Comparison of ENCODE assay signal across 14 mouse cellular contexts in genomic region chr2:137079721-137080320, GRCm38 (mm10). TPM values are rescaled to one million over a fixed set of nuclear protein-coding genes. Genes with fewer than 3 reads are reported as not detected.
DNase-seq lines count a peak whose midpoint lies in the region; ATAC-seq and TF ChIP-seq lines count a peak whose summit lies in the region.
"Had no signal": no experiment of that assay in that cellular context is flagged by ENCODE, and none has a peak within 500 bp of the region (broad histone marks: within the 10 kb centered on the region; RNA-seq: fewer than 3 reads in every experiment).

No protein-coding gene starts in this region.

- peak; percentile 33 for DNase-seq in forebrain, embryonic 14.5 days (ENCODE audit: low spot score)
- DNase-seq in forebrain, postnatal 0 days = no peak
- no peak for DNase-seq in limb, embryonic 10.5 days (ENCODE audit: low spot score)
- peak; percentile 40 for DNase-seq in kidney, adult 18-20 months
- DNase-seq in cerebellum, adult 11 months = no peak
- no peak for DNase-seq in left cerebral cortex, postnatal 36 days (ENCODE audit: low spot score in 2 of 2)
- DNase-seq: gastrocnemius, postnatal 36 days; right cerebral cortex, postnatal 14 days had no signal

- H3K4me2 ChIP-seq in forebrain, embryonic 14.5 days (ENCODE audit: low read length) = no peak overlapping the region
- H3K4me2 ChIP-seq in forebrain, postnatal 0 days (ENCODE audit: low read depth) = no peak overlapping the region
- no peak overlapping the region for H3K4me2 ChIP-seq in limb, embryonic 12.5 days
- no peak overlapping the region for H3K4me2 ChIP-seq in limb, embryonic 15.5 days
- H3K4me2 ChIP-seq: midbrain, embryonic 12.5 days; neural tube, embryonic 12.5 days had no signal

- no peak overlapping the region for H3K4me3 ChIP-seq in forebrain, embryonic 14.5 days (ENCODE audit: low read depth, low read length)
- H3K4me3 ChIP-seq in forebrain, postnatal 0 days (ENCODE audit: low read depth, low read length) = no peak overlapping the region
- no peak overlapping the region for H3K4me3 ChIP-seq in limb, embryonic 12.5 days (replicated peaks)
- no peak overlapping the region for H3K4me3 ChIP-seq in limb, embryonic 10.5 days
- H3K4me3 ChIP-seq in limb, embryonic 15.5 days = no peak overlapping the region
- H3K4me3 ChIP-seq: left cerebral cortex, adult 2 months; midbrain, embryonic 12.5 days; neural tube, embryonic 12.5 days had no signal

- no peaks in the 10 kb centered on the region for H3K9me3 ChIP-seq in forebrain, embryonic 14.5 days (replicated peaks; ENCODE audit: control insufficient read depth, low read length)
- no peaks in the 10 kb centered on the region for H3K9me3 ChIP-seq in forebrain, postnatal 0 days (ENCODE audit: low read length)
- no peaks in the 10 kb centered on the region for H3K9me3 ChIP-seq in limb, embryonic 12.5 days
- no peaks in the 10 kb centered on the region for H3K9me3 ChIP-seq in limb, embryonic 10.5 days (replicated peaks)
- H3K9me3 ChIP-seq in limb, embryonic 15.5 days = no peaks in the 10 kb centered on the region
- H3K9me3 ChIP-seq: midbrain, embryonic 12.5 days; neural tube, embryonic 12.5 days had no signal

- H3K27me3 ChIP-seq in forebrain, embryonic 14.5 days (replicated peaks; ENCODE audit: control insufficient read depth, insufficient read depth, low read length) = no peaks in the 10 kb centered on the region
- H3K27me3 ChIP-seq in forebrain, postnatal 0 days (ENCODE audit: insufficient read depth, low read length) = no peaks in the 10 kb centered on the region
- 0 out of 2 replicates have a peak, but pooled peaks cover 3% of the 10 kb centered on the region for H3K27me3 ChIP-seq in limb, embryonic 12.5 days
- H3K27me3 ChIP-seq in limb, embryonic 10.5 days (ENCODE audit: low read depth, poor library complexity, severe bottlenecking) = 0 out of 2 replicates have a peak, but pooled peaks cover 3% of the 10 kb centered on the region
- no peaks in the 10 kb centered on the region for H3K27me3 ChIP-seq in limb, embryonic 15.5 days
- H3K27me3 ChIP-seq: midbrain, embryonic 12.5 days; neural tube, embryonic 12.5 days had no signal

- 23% methylated on average over 10 of the region's 10 CpGs for WGBS in forebrain, embryonic 14.5 days
- 23% methylated on average over 10 of the region's 10 CpGs for WGBS in forebrain, postnatal 0 days
- WGBS in limb, embryonic 12.5 days = 25% methylated on average over 10 of the region's 10 CpGs
- 33% methylated on average over 10 of the region's 10 CpGs for WGBS in limb, embryonic 10.5 days
- WGBS in limb, embryonic 15.5 days = 21% methylated on average over 10 of the region's 10 CpGs

- no peak for ATAC-seq in forebrain, embryonic 14.5 days
- no peak for ATAC-seq in forebrain, postnatal 0 days
- no peak for ATAC-seq in limb, embryonic 12.5 days (ENCODE audit: insufficient number of reproducible peaks, insufficient read depth, low FRiP score, low TSS enrichment, low read depth)
- ATAC-seq in limb, embryonic 15.5 days (ENCODE audit: insufficient number of reproducible peaks, low FRiP score, low TSS enrichment, low read depth) = 0 out of 2 replicates have a peak, but pooled peaks have one; percentile 27

- peaks cover 8% of the 10 kb centered on the region; the same call in 1 of the 2 replicates for H3K4me1 ChIP-seq in forebrain, embryonic 14.5 days (ENCODE audit: control insufficient read depth, insufficient read depth, low read length)
- H3K4me1 ChIP-seq in forebrain, postnatal 0 days (ENCODE audit: insufficient read depth) = no peaks in the 10 kb centered on the region
- H3K4me1 ChIP-seq in limb, embryonic 12.5 days (replicated peaks) = peaks cover 28% of the 10 kb centered on the region
- peaks cover 24% of the 10 kb centered on the region for H3K4me1 ChIP-seq in limb, embryonic 10.5 days
- H3K4me1 ChIP-seq in limb, embryonic 15.5 days = peaks cover 17% of the 10 kb centered on the region

- H3K27ac ChIP-seq in forebrain, embryonic 14.5 days (ENCODE audit: low read depth, low read length) = no peak overlapping the region
- no peak overlapping the region for H3K27ac ChIP-seq in forebrain, postnatal 0 days (ENCODE audit: low read depth, low read length)
- 0 out of 2 replicates have a peak overlapping the region, but pooled peaks have one; percentile 23 for H3K27ac ChIP-seq in limb, embryonic 12.5 days
- H3K27ac ChIP-seq in limb, embryonic 10.5 days = no peak overlapping the region
- no peak overlapping the region for H3K27ac ChIP-seq in limb, embryonic 15.5 days
- H3K27ac ChIP-seq: left cerebral cortex, adult 2 months; midbrain, embryonic 12.5 days; neural tube, embryonic 12.5 days had no signal

- no peak overlapping the region for H3K9ac ChIP-seq in forebrain, embryonic 14.5 days (ENCODE audit: low read length)
- no peak overlapping the region for H3K9ac ChIP-seq in forebrain, postnatal 0 days
- H3K9ac ChIP-seq in limb, embryonic 12.5 days (replicated peaks) = no peak overlapping the region
- no peak overlapping the region for H3K9ac ChIP-seq in limb, embryonic 15.5 days
- H3K9ac ChIP-seq: midbrain, embryonic 12.5 days; neural tube, embryonic 12.5 days had no signal

- TF ChIP-seq CTCF in forebrain, postnatal 0 days (IDR thresholded peaks at IDR 0.05; ENCODE audit: low read depth) = no peak

- intact Hi-C loops in left cerebral cortex, postnatal 36 days (cut with DNase I) = no loop called here

- peaks cover 16% of the 10 kb centered on the region; the same call in 1 of the 2 replicates for H3K36me3 ChIP-seq in forebrain, embryonic 14.5 days (ENCODE audit: control insufficient read depth, insufficient read depth, low read length)
- H3K36me3 ChIP-seq in forebrain, postnatal 0 days (ENCODE audit: insufficient read depth) = peaks cover 4% of the 10 kb centered on the region; the same call in 1 of the 2 replicates
- peaks cover 30% of the 10 kb centered on the region for H3K36me3 ChIP-seq in limb, embryonic 12.5 days
- H3K36me3 ChIP-seq in limb, embryonic 10.5 days = peaks cover 24% of the 10 kb centered on the region
- peaks cover 24% of the 10 kb centered on the region for H3K36me3 ChIP-seq in limb, embryonic 15.5 days

RNA-seq across cellular contexts. Expression of gene Jag1, which starts 36.6 kb away (rescaled TPM):
- 6.5 and 8.8 TPM in 2 replicates for polyA plus RNA-seq in forebrain, embryonic 14.5 days (2014; fragmentation: Nextera tagmentation; extraction: Ambion mirVana)
- 4.9 and 10.3 TPM in 2 replicates for total RNA-seq in forebrain, postnatal 0 days (2014; rRNA removed)
- polyA plus RNA-seq in forebrain, postnatal 0 days (2015; fragmentation: Nextera tagmentation; extraction: Ambion mirVana) = 2.7 and 4.1 TPM in 2 replicates
- 23.3 and 26.5 TPM in 2 replicates for polyA plus RNA-seq in limb, embryonic 12.5 days (2016; fragmentation: Nextera tagmentation; extraction: Ambion mirVana)
- polyA plus RNA-seq in limb, embryonic 10.5 days (2016; fragmentation: Nextera tagmentation; extraction: Ambion mirVana) = 7.6 and 14.7 TPM in 2 replicates
- polyA plus RNA-seq in limb, embryonic 15.5 days (2015; fragmentation: Nextera tagmentation; extraction: Ambion mirVana) = 28.9 and 35.2 TPM in 2 replicates
- total RNA-seq in left cerebral cortex, postnatal 36 days (2021) = 1 to 10 TPM; 5.3 to 5.8 TPM
- total RNA-seq: common myeloid progenitor, adult 5-6 weeks had no signal

Comparison
In these comparisons a context has a peak if more than half of its experiments do, and no peak if none do; other contexts are left out.
1. DNase-seq: peak in forebrain, embryonic 14.5 days (single experiment) and kidney, adult 18-20 months (single experiment); none in forebrain, postnatal 0 days (single experiment), limb, embryonic 10.5 days (single experiment), cerebellum, adult 11 months (single experiment) and left cerebral cortex, postnatal 36 days (0 of 2).